Mouse (Mus musculus) induced T-regulatory cell, adult 2 months (primary cell): ENCODE results near the gene Gimap4.
A peak's percentile ranks its signal among the peaks of the same experiment; 100 is the strongest.

Source experiments
- DNase-seq: peaks from one replicate; pipeline ENCODE4 v3.0.0-alpha.2; 2012; ENCODE audit warnings: low read depth

Gene Gimap4

DNA sequence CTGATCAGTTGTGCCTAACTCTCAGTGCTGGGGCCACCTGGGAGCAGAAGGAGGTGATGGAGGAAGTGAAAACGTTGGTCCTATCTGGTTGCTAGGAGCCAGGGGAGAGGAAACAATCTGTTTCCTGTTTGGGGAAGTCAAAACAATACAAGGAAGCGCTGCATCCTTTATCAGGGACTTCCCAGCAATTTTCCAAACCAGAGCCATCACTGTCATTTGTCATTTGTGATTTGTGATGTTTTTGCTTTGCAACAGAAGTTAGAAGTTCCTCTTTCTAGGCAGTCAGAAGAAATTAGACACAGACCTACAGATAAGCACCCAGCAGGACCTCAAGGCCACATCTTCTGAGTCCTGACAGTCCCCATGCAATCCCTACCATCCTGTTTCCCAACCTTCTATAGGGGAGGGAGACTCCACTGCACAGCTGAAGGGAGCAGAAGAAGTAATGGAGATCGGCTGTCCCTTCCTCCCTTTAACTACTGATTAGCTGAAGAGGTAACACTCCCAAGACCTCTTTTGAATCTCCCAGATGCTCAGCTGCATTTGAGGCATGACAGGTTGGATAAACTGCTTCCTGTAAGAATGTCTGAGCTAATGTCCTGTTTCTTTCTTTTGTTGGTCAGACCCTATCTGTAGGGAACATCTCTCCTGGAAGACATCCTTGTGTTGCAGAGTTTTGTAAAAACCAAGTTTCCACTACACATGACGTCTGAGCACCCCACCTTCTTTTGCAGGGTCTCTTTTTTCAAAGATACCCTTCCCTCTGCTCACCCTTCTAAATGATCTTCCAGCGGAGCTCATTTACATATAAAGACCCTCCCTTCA is 16.1 kb downstream of the Gimap4 start:
- peak; percentile 81 for DNase-seq

DNA sequence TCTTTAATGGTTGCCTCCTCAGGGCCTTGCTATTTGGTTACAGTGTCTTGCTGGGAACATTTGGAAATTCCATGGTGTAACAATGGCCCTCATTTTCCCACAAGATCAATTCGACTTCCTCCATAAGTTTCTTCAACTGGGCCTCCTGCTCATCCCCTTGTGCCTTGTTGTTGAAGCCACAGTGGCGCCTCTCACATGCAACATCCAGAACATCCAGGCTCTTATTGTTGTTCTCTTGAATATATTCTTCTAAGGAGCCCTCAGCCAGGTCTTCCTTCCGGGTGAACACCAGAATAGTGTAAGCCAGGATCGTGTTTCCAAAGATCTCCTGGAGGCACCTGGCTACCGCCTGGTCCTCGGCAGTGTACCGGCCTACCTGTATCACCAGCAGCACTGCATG is 17.8 kb downstream of the Gimap4 start:
- no peak for DNase-seq

DNA sequence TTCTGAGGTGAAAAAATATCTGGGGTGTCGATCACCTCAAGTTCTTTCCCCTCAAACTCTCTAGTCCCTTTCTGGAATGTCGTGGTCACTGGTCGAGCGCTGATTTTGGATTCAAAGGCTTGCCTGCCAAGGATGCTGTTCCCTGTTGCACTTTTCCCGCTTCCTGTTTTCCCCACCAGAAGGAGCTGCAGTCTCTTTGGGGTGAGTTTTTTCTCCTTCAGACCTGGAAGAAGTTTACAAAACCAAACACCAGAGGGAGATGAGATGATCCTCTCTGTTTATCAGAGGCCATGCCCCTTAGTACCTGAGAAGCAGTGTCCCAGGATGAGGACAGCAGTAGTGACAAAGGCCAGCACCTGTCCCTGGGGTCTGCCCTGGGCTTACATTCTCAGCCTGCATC is 18.3 kb downstream of the Gimap4 start:
- DNase-seq, result no peak

DNA sequence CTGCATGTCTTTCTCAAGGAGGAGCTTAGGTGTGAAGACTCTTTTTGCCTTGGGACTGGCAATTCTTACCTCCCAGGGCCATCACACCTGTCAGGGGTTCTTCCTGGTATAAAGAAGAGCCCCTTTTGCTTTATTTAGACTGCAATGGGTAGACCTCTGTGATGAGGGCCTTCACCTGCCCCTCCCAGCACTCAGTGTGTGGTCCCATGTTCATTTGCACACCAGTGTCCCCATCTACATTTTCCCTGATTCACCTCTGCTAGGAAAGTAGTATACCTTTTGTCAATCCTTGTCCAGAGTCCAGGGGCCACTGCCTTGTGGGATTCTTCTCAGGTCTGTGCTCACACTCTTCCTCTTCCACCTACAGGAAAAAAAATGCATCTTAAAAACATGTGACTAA is 19.8 kb downstream of the Gimap4 start:
- DNase-seq, result no peak

DNA sequence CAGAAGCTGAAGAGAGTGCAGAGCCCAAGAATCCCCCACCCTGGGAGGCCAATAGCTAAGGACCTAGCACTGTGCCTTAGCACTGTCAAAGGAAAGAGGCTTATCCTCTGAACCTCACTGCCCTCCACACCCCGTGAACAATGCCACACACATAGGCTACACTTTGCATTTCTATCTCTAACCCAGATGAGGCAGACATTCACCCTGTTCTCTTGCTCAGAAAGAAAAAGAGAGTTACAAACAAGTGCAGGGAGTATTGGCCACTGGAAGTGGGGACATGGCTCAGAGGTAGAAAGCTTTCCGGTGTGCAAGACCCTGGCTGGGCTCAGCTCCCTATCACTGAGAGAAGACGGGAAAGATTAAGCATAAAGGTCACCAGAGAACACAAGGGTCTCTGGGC is 21.8 kb downstream of the Gimap4 start:
- DNase-seq, result peak; percentile 74

DNA sequence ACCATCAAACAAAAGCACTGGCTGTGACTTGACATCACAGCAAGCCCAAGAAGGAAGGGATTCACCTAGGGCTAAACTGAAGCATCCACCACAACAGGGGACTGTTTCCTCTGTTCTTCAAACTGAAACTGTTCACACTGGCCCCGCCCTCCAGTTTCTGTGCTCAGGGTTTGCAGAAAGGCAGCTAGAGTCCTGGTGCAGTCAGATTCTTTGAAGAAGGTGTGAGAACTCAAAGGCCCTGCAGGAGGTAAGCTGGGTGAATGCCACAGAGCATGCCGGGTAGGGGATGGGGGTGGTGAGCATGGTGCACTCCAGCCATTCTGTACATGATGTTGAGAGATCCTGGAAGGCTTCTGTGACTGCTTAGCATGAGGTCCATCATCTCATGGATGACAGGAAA is 34.1 kb downstream of the Gimap4 start, which contains the start of the genes Gm28053 and Gimap7:
Gene Gm28053 (plus strand): TSS at position 153 of the 400 bp plus-strand sequence.
Gene Gimap7 (plus strand): TSS at position 167 of the 400 bp plus-strand sequence.
- peak; percentile 97 for DNase-seq

DNA sequence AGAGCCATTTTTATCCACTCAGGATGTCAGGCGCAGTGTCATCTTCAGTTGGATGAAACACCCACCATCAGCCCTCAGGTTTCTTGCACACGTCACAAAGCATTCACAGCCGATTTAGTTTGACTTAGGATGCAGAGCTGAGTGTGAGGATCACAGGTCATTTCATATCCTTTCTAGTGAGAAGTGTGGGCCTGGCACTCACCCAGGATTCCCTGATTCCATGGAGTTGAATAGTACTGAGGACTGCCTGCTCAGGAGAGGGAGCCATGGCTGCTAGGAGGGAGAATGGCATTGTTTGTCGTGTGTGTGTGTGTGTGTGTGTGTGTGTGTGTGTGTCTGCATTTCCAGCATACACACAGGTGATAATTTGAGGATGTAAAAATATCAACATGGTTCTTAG is 36.0 kb downstream of the Gimap4 start:
- DNase-seq, result peak; percentile 76

DNA sequence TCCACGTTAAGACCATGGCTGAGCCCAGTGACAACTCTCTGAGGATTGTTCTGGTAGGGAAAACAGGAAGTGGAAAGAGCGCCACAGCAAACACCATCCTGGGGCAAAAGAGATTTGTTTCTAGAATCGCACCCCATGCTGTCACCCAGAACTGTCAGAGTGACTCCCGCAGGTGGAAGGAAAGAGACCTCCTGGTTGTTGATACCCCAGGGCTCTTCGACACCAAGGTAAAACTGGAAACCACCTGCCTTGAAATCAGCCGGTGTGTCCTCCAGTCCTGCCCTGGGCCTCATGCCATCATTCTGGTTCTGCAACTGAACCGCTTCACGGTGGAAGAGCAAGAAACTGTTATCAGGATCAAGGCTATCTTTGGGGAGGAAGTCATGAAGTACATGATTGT is 39.1 kb downstream of the Gimap4 start:
- peak; percentile 86 for DNase-seq

DNA sequence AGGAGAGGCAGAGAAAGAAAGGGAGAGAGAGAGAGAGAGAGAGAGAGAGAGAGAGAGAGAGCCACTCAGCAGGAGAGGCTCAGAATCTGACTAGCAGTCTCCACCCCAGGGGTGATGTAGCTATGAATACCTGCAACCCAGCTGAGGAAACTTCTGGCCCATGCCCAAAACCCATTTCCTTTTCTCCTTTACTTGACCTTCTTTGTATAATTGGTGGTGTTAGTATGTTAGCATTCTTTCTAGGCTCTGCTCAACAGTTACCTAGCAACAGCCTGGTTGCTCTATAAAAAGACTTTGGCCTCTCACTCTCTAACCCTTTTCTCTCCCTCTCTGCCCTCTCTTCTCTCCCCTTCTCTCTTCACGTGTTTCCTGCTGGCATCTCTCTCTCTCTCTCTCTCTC is 41.1 kb downstream of the Gimap4 start:
- peak; percentile 93 for DNase-seq

DNA sequence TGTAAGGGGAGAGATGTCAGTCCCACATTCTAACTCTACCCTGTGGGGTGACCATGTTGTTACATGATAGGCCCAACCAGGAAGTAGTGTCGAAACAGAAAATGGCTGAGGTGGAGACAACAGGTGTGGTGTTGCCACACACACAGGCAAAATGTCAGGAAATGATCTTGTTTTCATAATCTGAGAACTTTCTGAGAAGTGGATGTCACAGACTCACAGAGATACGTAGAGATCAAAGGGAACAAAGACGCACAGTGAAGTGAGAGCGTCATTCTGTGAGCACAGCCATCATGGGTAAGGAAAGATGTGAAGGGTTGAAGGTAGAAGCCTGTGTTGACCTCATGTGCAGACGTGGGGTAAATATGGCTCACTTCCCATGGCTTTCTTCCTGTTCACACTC is 43.4 kb downstream of the Gimap4 start:
- DNase-seq, result peak; percentile 94

DNA sequence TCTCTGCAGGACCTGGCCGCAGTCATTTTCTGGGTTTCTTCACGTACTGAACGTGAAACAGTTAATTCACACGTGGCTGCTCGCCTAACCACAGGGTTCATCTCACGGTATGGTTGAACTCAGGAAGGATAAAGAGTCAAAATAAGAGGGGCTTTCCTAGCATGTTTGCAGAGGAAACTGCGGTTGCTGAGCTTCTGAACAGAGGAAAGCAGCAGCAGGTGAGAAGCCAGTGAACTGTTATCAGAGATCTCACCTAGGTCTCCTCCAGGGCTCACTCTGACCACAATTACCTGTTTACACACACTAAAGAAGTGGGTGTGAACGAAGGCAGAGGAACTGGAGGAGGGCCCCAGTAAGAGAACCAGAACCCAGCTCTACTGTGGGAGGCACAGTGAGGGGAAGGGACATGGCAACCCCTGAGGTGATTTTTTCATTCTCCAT is 48.5 kb downstream of the Gimap4 start:
- DNase-seq, result peak; percentile 97

DNA sequence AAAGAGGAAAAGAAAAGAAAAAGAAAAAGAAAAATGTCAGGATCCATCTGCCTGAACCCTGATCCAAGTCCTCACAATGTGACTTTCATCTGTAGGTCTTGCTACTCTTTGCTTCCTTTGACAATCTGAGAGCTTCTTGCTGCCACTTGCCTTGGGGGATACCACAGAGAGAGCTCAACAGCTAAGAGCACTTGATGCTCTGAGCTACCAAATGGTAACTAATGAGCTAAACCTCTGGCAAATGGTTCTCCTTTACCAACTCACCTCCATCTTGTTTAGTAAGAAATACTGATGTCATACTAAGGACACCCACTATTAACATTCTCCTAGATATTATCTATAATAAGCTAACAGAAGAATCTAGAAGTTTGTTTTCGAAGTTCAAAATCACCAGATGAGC is 49.3 kb downstream of the Gimap4 start:
- peak; percentile 70 for DNase-seq

DNA sequence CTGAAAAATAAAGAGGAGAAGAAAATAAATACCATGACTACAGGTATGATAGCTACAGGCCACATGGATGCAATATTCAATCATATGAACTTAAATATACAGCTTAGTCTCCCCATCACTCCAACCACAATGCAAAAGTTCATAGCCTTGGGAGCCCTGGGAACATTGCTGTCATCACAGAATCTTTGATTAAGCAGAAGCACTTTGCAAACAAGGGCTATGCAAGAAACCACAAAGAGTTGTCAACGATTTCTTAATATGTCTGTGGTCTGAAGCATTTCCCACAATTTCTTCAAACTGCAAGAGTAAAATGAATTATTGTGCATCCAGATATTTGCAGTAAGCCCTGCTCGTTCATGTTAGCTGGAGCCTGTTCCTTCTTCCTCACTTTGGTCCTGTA is 52.7 kb downstream of the Gimap4 start:
- no peak for DNase-seq

DNA sequence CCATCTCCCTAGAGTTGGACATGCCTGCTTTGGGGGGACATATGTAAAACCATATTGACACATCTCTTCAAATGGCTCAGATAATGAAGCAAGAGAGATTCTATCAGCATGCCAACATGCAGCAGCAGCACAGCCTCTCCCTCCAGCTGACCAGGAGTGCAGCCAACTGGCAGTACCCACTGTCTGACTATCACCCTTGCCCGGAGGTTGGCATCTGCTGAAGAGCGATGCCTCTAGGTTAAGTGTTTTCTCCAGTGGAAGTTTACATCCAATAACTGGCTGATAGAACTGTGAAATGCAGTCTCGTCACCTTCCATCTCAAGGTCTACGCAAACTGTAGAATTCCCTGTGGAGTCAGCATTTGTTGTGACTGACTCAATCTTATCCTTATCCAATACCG is 53.3 kb downstream of the Gimap4 start:
- no peak for DNase-seq

DNA sequence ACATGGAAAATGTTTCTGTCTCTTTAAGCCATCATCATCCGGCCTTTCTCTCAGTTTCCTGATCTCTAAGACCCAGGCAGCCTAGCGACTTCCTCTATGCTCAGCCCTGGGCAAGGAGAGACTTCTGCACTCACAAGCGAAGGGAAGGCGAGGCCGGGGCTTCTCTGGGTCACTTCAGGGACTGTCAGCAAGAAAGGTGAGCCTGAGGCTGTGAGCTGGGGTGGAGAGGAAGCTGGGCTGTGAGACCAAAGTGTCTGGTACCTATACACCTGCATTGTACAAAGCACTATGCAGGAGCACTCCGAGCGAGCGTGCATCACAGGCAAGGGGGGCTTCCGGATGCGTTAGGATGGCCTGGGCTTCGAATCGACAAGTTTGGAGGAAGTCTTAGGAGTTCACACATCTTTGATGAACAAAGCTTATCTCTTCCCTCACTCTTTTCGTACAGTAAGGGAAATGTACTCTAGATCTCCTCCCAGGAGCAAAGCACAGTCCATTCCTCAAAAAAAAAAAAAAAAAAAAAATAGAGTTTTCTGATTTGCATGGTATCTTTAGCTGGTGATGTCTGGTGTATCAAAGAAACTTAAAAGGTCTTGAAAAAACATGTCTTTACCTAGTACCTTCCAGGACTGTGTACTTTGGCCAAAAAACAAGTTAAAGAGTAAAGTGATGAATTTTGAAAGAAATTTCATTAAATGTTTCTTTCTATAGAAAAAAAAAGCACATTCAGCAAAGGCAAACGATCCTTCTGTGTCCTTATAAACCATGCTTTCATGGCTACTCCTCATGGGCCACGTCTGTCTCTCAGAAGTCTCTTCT is 54.8 kb downstream of the Gimap4 start, which contains the start of gene Gimap1:
Gene Gimap1 (plus strand): TSS at position 94 of the 819 bp plus-strand sequence.
- DNase-seq, result peak; percentile 91

DNA sequence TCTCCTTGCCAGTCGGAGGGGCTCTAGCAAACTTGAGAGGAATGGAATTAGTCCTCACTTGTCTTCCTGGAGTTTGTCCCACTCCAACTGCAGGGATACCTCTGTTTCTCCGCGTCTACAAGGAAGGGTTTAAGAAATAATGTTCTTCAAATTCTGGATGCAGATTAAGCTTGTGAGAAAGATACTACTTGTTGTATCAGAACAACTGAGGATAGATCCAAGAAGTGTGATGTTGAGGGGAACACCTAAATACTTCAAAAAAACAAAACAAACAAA is 55.4 kb downstream of the Gimap4 start:
- peak; percentile 75 for DNase-seq

DNA sequence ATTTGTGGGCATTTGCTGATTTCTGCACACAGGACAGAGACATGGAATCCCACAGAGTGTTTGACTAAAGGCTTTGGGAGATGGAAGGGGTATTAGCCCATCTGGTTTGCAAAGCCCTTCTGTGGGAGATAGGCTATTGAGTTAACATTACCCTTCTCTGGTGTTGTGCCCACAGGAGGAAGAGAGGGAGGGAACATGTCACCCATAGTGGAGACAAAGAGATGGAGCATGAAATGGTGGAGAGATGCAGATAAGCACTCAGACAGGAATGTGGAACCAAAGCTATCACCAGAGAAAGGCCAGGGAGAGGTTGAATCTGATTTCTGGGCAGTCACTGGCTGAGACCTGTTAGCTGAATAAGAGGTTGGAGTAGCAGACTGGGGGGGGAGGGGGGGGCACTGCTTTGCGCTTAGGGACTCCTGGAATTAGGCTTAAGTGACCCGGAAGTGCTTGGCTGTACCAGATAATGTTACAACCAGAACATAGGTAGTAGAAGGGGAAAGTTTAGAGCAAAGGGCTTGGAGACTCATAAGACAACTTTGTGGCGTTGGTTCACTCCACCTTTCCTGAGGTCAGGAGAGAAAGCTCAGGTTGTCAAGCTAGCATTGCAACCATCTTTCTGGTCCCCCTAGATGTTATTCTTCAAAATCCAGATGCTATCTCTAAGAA is 56.3 kb downstream of the Gimap4 start:
- peak; percentile 80 for DNase-seq

DNA sequence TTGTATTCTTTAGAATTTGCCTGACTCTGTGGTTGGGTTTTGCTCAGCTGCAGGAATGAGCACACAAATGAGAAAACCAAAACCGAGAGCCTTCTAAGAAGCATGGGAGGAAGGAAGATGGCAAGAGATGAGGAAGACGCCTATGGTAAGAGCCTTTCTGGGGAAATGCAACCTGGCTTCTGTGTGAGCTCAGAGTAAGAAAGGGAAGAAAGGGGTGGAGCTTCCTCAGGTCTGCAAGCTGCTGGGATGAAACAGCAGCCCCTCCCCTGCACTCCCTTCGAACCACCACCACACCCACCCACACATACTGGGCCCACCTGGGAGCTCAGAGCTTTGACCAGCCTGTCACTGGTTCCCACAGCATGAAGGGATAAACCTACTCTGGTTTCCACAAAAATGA is 56.9 kb downstream of the Gimap4 start:
- DNase-seq, result no peak
